Mouse (Mus musculus) small intestine, adult 2 months (tissue): ENCODE results near the gene Pilrb1.
"Not testable (repeated sequence)": the region's sequence is repeated elsewhere in the genome, so short reads cannot be mapped to it uniquely, and the experiment has no call there.

Experiments used
- CTCF ChIP-seq: fragments of 200-500 bp; IDR thresholded peaks from 2 replicates; pipeline ENCODE4 v1.5.1; 2012; ENCODE audit warnings: low read depth, mild to moderate bottlenecking, control low read depth, inconsistent platforms, low read length, moderate library complexity, mixed read lengths; ENCODE audit not compliant: insufficient replicate concordance, insufficient read length; ENCODE audit errors: extremely low read depth
- POLR2A ChIP-seq: fragments of 200-500 bp; IDR thresholded peaks from 2 replicates; pipeline ENCODE4 v1.6.1; 2012; ENCODE audit warnings: low read depth, mild to moderate bottlenecking, control low read depth, inconsistent platforms, low read length, moderate library complexity

DNA sequence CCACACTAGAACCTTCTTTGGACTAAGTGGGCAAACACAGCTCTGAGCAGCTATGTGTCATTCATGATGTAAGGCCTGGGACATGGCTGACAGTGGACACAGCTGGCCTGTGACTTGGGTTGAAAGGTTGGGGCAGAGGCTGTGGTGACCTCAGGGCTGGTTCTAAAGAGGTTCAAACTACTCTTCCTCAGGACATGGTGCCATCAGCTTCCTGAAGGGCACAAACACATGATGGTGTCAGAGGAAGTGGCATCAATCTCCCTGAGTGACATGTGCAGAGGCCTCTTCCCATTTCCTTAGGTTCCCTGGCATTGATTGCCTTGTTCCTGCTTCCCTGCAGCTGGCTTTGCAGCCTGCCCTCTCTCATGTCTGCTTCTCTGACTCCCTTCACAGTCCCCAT lies 20.8 kb downstream of the Pilrb1 start:
- not testable (repeated sequence) for TF ChIP-seq CTCF, POLR2A
